Mouse (Mus musculus) kidney, embryonic 16.5 days (tissue): Measurements from ENCODE around the gene Atf7. TPM values are rescaled to one million over a fixed set of nuclear protein-coding genes. Genes with fewer than 3 reads are reported as not detected.
"Not testable (repeated sequence)": the region's sequence is repeated elsewhere in the genome, so short reads cannot be mapped to it uniquely, and the experiment has no call there.

ENCODE experiments used
- ATAC-seq: fragments of 200-750 bp; cut with Nextera tagmentation; 2 replicates; pipeline ENCODE4 v1.8.0; 2017; ENCODE audit warnings: moderate TSS enrichment; ENCODE audit not compliant: low FRiP score, low TSS enrichment
- H3K27ac ChIP-seq: fragments of 300-500 bp; sonication (generic); 2 replicates; pipeline ENCODE4 v1.5.1; 2014; ENCODE audit warnings: low read length
- H3K27me3 ChIP-seq: fragments of 300-500 bp; sonication (generic); 2 replicates; pipeline ENCODE4 v1.6.1; 2014; ENCODE audit warnings: low read length, control low read depth, mixed read lengths; ENCODE audit not compliant: insufficient read depth
- H3K36me3 ChIP-seq: fragments of 300-500 bp; sonication (generic); 2 replicates; pipeline ENCODE4 v1.6.1; 2014; ENCODE audit warnings: low read length, control low read depth, mixed read lengths; ENCODE audit not compliant: insufficient read depth
- H3K4me1 ChIP-seq: fragments of 300-500 bp; sonication (generic); 2 replicates; pipeline ENCODE4 v1.6.1; 2014; ENCODE audit warnings: low read length, control low read depth, mixed read lengths; ENCODE audit not compliant: insufficient read depth
- H3K4me2 ChIP-seq: fragments of 300-500 bp; sonication (generic); replicated peaks from 2 replicates; pipeline ENCODE4 v1.6.1; 2014; ENCODE audit warnings: low read depth, low read length
- H3K4me3 ChIP-seq: fragments of 300-500 bp; sonication (generic); 2 replicates; pipeline ENCODE4 v1.5.1; 2014; ENCODE audit warnings: mild to moderate bottlenecking, low read length
- H3K9ac ChIP-seq: fragments of 300-500 bp; sonication (generic); replicated peaks from 2 replicates; pipeline ENCODE4 v1.6.1; 2014; ENCODE audit warnings: low read length
- H3K9me3 ChIP-seq: fragments of 300-500 bp; sonication (generic); 2 replicates; pipeline ENCODE4 v1.6.1; 2016; ENCODE audit warnings: low read length, control low read depth
- WGBS: fragments of 180-500 bp; shearing (Covaris S2); extraction: QIAGEN DNeasy Blood & Tissue Kit; methylation state at CpG from one replicate; pipeline ENCODE4 v1.1.7; 2014; 5-methylcytosine and 5-hydroxymethylcytosine counted together
- polyA plus RNA-seq: library from polyadenylated mRNA; unstranded; fragments of >200 nt; fragmentation: Nextera tagmentation; extraction: Ambion mirVana; gene quantifications from 2 replicates; pipeline ENCODE4 v1.2.1, GENCODE M21; 2015

Gene Atf7
- polyA plus RNA-seq, 1 experiment from 2014 or later: 30.9 TPM

- Histone ChIP-seq H3K4me3 (no peak overlapping the region), H3K36me3 (0 out of 2 replicates have a peak, but pooled peaks cover 3% of the 10 kb centered on the region), H3K27me3 (no peaks in the 10 kb centered on the region), H3K4me1 (peaks cover 22% of the 10 kb centered on the region), H3K27ac (no peak overlapping the region), H3K9ac (no peak overlapping the region), H3K9me3 (no peaks in the 10 kb centered on the region), H3K4me2 (0 out of 2 replicates have a peak overlapping the region, but pooled peaks have one; percentile 3)
- ATAC-seq: no peak
Measured at GRCm38 (mm10) chr15:102622536-102622935, 2.7 kb downstream of the Atf7 start.

- no peaks in the 10 kb centered on the region for H3K9me3 ChIP-seq
- no peak overlapping the region for H3K4me3 ChIP-seq
- H3K27ac ChIP-seq: no peak overlapping the region
- H3K4me1 ChIP-seq: peaks cover 16% of the 10 kb centered on the region
- no peak overlapping the region for H3K9ac ChIP-seq
- no peak for ATAC-seq
- no peak overlapping the region for H3K4me2 ChIP-seq
- 74% methylated on average over 1 of the region's 1 CpGs for WGBS
- H3K36me3 ChIP-seq: 0 out of 2 replicates have a peak, but pooled peaks cover 3% of the 10 kb centered on the region
- H3K27me3 ChIP-seq: no peaks in the 10 kb centered on the region
Measured at GRCm38 (mm10) chr15:102620765-102621164, 4.5 kb downstream of the Atf7 start.

GRCm38 (mm10) chr15:102619486-102619885, 5.8 kb downstream of the Atf7 start:
- H3K27ac ChIP-seq: no peak overlapping the region
- no peak for ATAC-seq
- no peak overlapping the region for H3K9ac ChIP-seq
- no peaks in the 10 kb centered on the region for H3K27me3 ChIP-seq
- H3K4me3 ChIP-seq: no peak overlapping the region
- no peak overlapping the region for H3K4me2 ChIP-seq
- H3K4me1 ChIP-seq: peaks cover 15% of the 10 kb centered on the region
- H3K36me3 ChIP-seq: 0 out of 2 replicates have a peak, but pooled peaks cover 3% of the 10 kb centered on the region
- WGBS: 96% methylated on average over 5 of the region's 5 CpGs
- no peaks in the 10 kb centered on the region for H3K9me3 ChIP-seq

GRCm38 (mm10) chr15:102617654-102618053, 7.6 kb downstream of the Atf7 start:
- Histone ChIP-seq H3K4me2 (no peak overlapping the region), H3K27me3 (no peaks in the 10 kb centered on the region), H3K4me3 (no peak overlapping the region), H3K4me1 (peaks cover 5% of the 10 kb centered on the region; the same call in 1 of the 2 replicates), H3K9me3 (no peaks in the 10 kb centered on the region), H3K36me3 (0 out of 2 replicates have a peak, but pooled peaks cover 3% of the 10 kb centered on the region), H3K27ac (no peak overlapping the region), H3K9ac (no peak overlapping the region)
- WGBS: 88% methylated on average over 1 of the region's 1 CpGs
- ATAC-seq: no peak

- WGBS: 97% methylated on average over 2 of the region's 2 CpGs
- H3K9me3 ChIP-seq: no peaks in the 10 kb centered on the region
- ATAC-seq: no peak
- no peak overlapping the region for H3K27ac ChIP-seq
- no peak overlapping the region for H3K4me3 ChIP-seq
- H3K27me3 ChIP-seq: no peaks in the 10 kb centered on the region
- 0 out of 2 replicates have a peak, but pooled peaks cover 3% of the 10 kb centered on the region for H3K36me3 ChIP-seq
- H3K9ac ChIP-seq: no peak overlapping the region
- no peaks in the 10 kb centered on the region for H3K4me1 ChIP-seq
- no peak overlapping the region for H3K4me2 ChIP-seq
Measured at GRCm38 (mm10) chr15:102616174-102616573, 9.1 kb downstream of the Atf7 start.

- ATAC-seq: no peak
Measured at GRCm38 (mm10) chr15:102614224-102614623, 11.0 kb downstream of the Atf7 start.

GRCm38 (mm10) chr15:102612966-102613365, 12.3 kb downstream of the Atf7 start:
- H3K9me3 ChIP-seq: no peaks in the 10 kb centered on the region
- H3K4me1 ChIP-seq: no peaks in the 10 kb centered on the region
- no peak overlapping the region for H3K27ac ChIP-seq
- no peak overlapping the region for H3K9ac ChIP-seq
- H3K4me2 ChIP-seq: no peak overlapping the region
- H3K36me3 ChIP-seq: no peaks in the 10 kb centered on the region
- no peak overlapping the region for H3K4me3 ChIP-seq
- no peaks in the 10 kb centered on the region for H3K27me3 ChIP-seq
- ATAC-seq: no peak

More at GRCm38 (mm10) chr15:102614224-102614623, 11.0 kb downstream of the Atf7 start:
- H3K9ac ChIP-seq: no peak overlapping the region
- H3K4me2 ChIP-seq: no peak overlapping the region
- H3K27me3 ChIP-seq: no peaks in the 10 kb centered on the region
- H3K4me3 ChIP-seq: no peak overlapping the region
- no peak overlapping the region for H3K27ac ChIP-seq
- H3K4me1 ChIP-seq: no peaks in the 10 kb centered on the region
- H3K36me3 ChIP-seq: no peaks in the 10 kb centered on the region
- no peaks in the 10 kb centered on the region for H3K9me3 ChIP-seq

GRCm38 (mm10) chr15:102608586-102608985, 16.7 kb downstream of the Atf7 start:
- H3K4me1 ChIP-seq, H3K9ac ChIP-seq, H3K27me3 ChIP-seq, H3K9me3 ChIP-seq, H3K4me2 ChIP-seq, H3K27ac ChIP-seq, H3K4me3 ChIP-seq, H3K36me3 ChIP-seq, ATAC-seq: not testable (repeated sequence)
- WGBS: 85% methylated on average over 1 of the region's 1 CpGs

- Histone ChIP-seq H3K4me1 (peaks cover 26% of the 10 kb centered on the region), H3K9me3 (no peaks in the 10 kb centered on the region), H3K27me3 (no peaks in the 10 kb centered on the region), H3K4me2 (peak overlapping the region; percentile 37), H3K9ac (no peak overlapping the region), H3K36me3 (peaks cover 7% of the 10 kb centered on the region; the same call in 1 of the 2 replicates), H3K4me3 (0 out of 2 replicates have a peak overlapping the region, but pooled peaks have one; percentile 16), H3K27ac (0 out of 2 replicates have a peak overlapping the region, but pooled peaks have one; percentile 24)
- ATAC-seq: peak; percentile 80
- WGBS: 25% methylated on average over 8 of the region's 8 CpGs
Measured at GRCm38 (mm10) chr15:102593996-102594656, 31.1 kb downstream of the Atf7 start.

- H3K36me3 ChIP-seq: peaks cover 7% of the 10 kb centered on the region; the same call in 1 of the 2 replicates
- no peak for ATAC-seq
- H3K4me1 ChIP-seq: peaks cover 26% of the 10 kb centered on the region
- H3K4me3 ChIP-seq: no peak overlapping the region
- no peaks in the 10 kb centered on the region for H3K9me3 ChIP-seq
- H3K27me3 ChIP-seq: no peaks in the 10 kb centered on the region
- no peak overlapping the region for H3K4me2 ChIP-seq
- WGBS: 33% methylated on average over 1 of the region's 1 CpGs
- no peak overlapping the region for H3K9ac ChIP-seq
- H3K27ac ChIP-seq: no peak overlapping the region
Measured at GRCm38 (mm10) chr15:102592674-102593073, 32.6 kb downstream of the Atf7 start.
